Mouse (Mus musculus): ENCODE data around the gene Lpcat3. TPM values are rescaled to one million over a fixed set of nuclear protein-coding genes. Genes with fewer than 3 reads are reported as not detected.

Lpcat3 gene
- total and polyA plus RNA-seq, 2 experiments from 2014 or later, result 49.3 to 62.7 TPM

DNA sequence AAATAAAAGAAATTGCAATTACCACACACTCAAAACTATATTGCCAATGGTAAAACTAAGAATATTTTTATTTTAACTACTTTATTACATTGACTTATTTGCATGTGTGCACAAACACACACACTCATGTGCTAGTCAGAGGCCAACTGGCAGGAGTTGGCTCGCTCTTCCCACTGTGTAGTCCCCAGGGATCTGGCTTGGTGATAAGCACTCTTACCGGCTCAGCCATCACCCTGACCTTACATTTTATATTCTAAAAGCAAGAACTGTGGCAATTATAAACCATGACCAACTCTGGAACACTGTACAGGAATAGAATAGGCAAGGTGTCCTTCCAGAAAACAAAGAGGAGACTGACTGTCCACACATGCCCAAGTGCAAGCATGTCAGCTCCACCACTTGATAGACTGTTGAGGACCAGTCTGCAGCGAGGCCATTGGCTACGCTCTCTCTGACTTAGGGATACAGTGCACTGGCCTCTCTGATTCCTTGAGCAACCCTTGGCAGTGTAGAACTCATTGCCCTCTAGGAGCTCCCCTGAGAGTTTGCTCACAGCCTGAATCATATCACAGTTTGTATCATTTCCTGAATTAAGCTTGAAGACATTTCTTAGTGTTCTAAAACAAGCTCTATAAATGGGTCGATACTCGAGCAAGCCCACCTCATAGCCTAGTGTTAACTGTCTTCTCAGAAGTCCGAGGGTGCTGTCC lies 33.8 kb downstream of the Lpcat3 start:
- H3K4me1 ChIP-seq (ENCODE audit: control insufficient read depth, insufficient read depth), result peaks cover 21% of the 10 kb centered on the region
- H3K27me3 ChIP-seq (ENCODE audit: control insufficient read depth, insufficient read depth, low read length), result no peaks in the 10 kb centered on the region
- DNase-seq (ENCODE audit: low spot score) (no peak), ATAC-seq (ENCODE audit: insufficient read depth, low read depth) (no peak)
- H3K27ac ChIP-seq (ENCODE audit: low read depth), result no peak overlapping the region
- no peaks in the 10 kb centered on the region for H3K9me3 ChIP-seq (replicated peaks; ENCODE audit: control insufficient read depth, low read length)
- 76% methylated on average over 7 of the region's 7 CpGs for WGBS
- no peak overlapping the region for H3K4me2 ChIP-seq (ENCODE audit: low read depth, low read length)
- TF ChIP-seq EP300 (IDR thresholded peaks at IDR 0.05; ENCODE audit: low read depth) (no peak), CTCF (IDR thresholded peaks at IDR 0.05; ENCODE audit: low read depth) (no peak)
- peaks cover 27% of the 10 kb centered on the region; the same call in 1 of the 2 replicates for H3K36me3 ChIP-seq (replicated peaks; ENCODE audit: control insufficient read depth, insufficient read depth, low read length)
- H3K4me3 ChIP-seq (ENCODE audit: low read depth, low read length), result no peak overlapping the region
- H3K9ac ChIP-seq (replicated peaks; ENCODE audit: low read depth, low read length), result no peak overlapping the region

- TF ChIP-seq CTCF (IDR thresholded peaks at IDR 0.05; ENCODE audit: low read depth), result no peak
- no peak for TF ChIP-seq EP300 (IDR thresholded peaks at IDR 0.05; ENCODE audit: low read depth)
- Histone ChIP-seq H3K9me3 (replicated peaks; ENCODE audit: control insufficient read depth, low read length) (no peaks in the 10 kb centered on the region), H3K27me3 (ENCODE audit: control insufficient read depth, insufficient read depth, low read length) (no peaks in the 10 kb centered on the region), H3K4me1 (ENCODE audit: control insufficient read depth, insufficient read depth) (peaks cover 14% of the 10 kb centered on the region), H3K27ac (ENCODE audit: low read depth) (no peak overlapping the region), H3K4me2 (ENCODE audit: low read depth, low read length) (no peak overlapping the region), H3K9ac (replicated peaks; ENCODE audit: low read depth, low read length) (no peak overlapping the region), H3K4me3 (ENCODE audit: low read depth, low read length) (no peak overlapping the region), H3K36me3 (replicated peaks; ENCODE audit: control insufficient read depth, insufficient read depth, low read length) (peaks cover 49% of the 10 kb centered on the region)
- DNase-seq (ENCODE audit: low spot score), result no peak
- no peak for ATAC-seq (ENCODE audit: insufficient read depth, low read depth)
- WGBS, result 80% methylated on average over 6 of the region's 6 CpGs
These were observed 35.9 kb downstream of the Lpcat3 start for GRCm38 (mm10) chr6:124698751-124699150.

DNA sequence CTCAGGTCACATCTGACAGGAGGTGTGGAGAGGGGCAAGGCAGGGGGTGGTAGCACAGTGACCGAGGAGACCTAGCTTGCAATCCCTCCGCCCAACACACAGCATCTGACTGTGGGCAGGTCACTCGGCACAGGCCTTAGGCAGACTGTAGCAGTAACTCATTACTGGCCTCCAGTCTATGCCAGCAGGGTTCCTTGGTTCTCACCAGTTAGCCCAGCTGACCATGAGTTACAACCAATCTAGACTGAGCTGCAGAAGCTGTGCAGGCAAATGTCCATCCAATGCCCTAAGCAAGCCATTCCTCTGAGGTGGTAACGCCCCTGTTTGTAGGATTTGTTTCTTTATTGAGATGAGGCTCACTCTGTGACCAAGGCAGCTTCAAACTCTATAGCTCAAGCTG lies 36.5 kb downstream of the Lpcat3 start:
- H3K9me3 ChIP-seq (replicated peaks; ENCODE audit: control insufficient read depth, low read length), result no peaks in the 10 kb centered on the region
- 87% methylated on average over 4 of the region's 4 CpGs for WGBS

GRCm38 (mm10) chr6:124699962-124700610 lies 37.3 kb downstream of the Lpcat3 start:
- Histone ChIP-seq H3K27ac (ENCODE audit: low read depth) (peak overlapping the region; percentile 63), H3K4me3 (ENCODE audit: low read depth, low read length) (no peak overlapping the region), H3K27me3 (ENCODE audit: control insufficient read depth, insufficient read depth, low read length) (no peaks in the 10 kb centered on the region), H3K9me3 (replicated peaks; ENCODE audit: control insufficient read depth, low read length) (no peaks in the 10 kb centered on the region), H3K4me1 (ENCODE audit: control insufficient read depth, insufficient read depth) (peaks cover 5% of the 10 kb centered on the region; the same call in 1 of the 2 replicates), H3K36me3 (replicated peaks; ENCODE audit: control insufficient read depth, insufficient read depth, low read length) (peaks cover 62% of the 10 kb centered on the region), H3K4me2 (ENCODE audit: low read depth, low read length) (no peak overlapping the region), H3K9ac (replicated peaks; ENCODE audit: low read depth, low read length) (no peak overlapping the region)
- DNase-seq (ENCODE audit: low spot score) (no peak), ATAC-seq (ENCODE audit: insufficient read depth, low read depth) (peak; percentile 51)
- 63% methylated on average over 11 of the region's 11 CpGs for WGBS
- no peak for TF ChIP-seq EP300 (IDR thresholded peaks at IDR 0.05; ENCODE audit: low read depth)
- no peak for TF ChIP-seq CTCF (IDR thresholded peaks at IDR 0.05; ENCODE audit: low read depth)

More for the DNA sequence above, 36.5 kb downstream of the Lpcat3 start:
- Histone ChIP-seq H3K4me3 (ENCODE audit: low read depth, low read length) (no peak overlapping the region), H3K9ac (replicated peaks; ENCODE audit: low read depth, low read length) (no peak overlapping the region), H3K4me2 (ENCODE audit: low read depth, low read length) (no peak overlapping the region), H3K27me3 (ENCODE audit: control insufficient read depth, insufficient read depth, low read length) (no peaks in the 10 kb centered on the region), H3K36me3 (replicated peaks; ENCODE audit: control insufficient read depth, insufficient read depth, low read length) (peaks cover 55% of the 10 kb centered on the region), H3K27ac (ENCODE audit: low read depth) (0 out of 2 replicates have a peak overlapping the region, but pooled peaks have one; percentile 63), H3K4me1 (ENCODE audit: control insufficient read depth, insufficient read depth) (peaks cover 10% of the 10 kb centered on the region)
- ATAC-seq (ENCODE audit: insufficient read depth, low read depth), result no peak
- DNase-seq (ENCODE audit: low spot score), result no peak
- TF ChIP-seq EP300 (IDR thresholded peaks at IDR 0.05; ENCODE audit: low read depth) (no peak), CTCF (IDR thresholded peaks at IDR 0.05; ENCODE audit: low read depth) (no peak)

- Histone ChIP-seq H3K9me3 (replicated peaks; ENCODE audit: control insufficient read depth, low read length) (no peaks in the 10 kb centered on the region), H3K4me1 (ENCODE audit: control insufficient read depth, insufficient read depth) (peaks cover 5% of the 10 kb centered on the region; the same call in 1 of the 2 replicates), H3K36me3 (replicated peaks; ENCODE audit: control insufficient read depth, insufficient read depth, low read length) (peaks cover 71% of the 10 kb centered on the region), H3K9ac (replicated peaks; ENCODE audit: low read depth, low read length) (no peak overlapping the region), H3K27ac (ENCODE audit: low read depth) (no peak overlapping the region), H3K4me3 (ENCODE audit: low read depth, low read length) (no peak overlapping the region), H3K4me2 (ENCODE audit: low read depth, low read length) (no peak overlapping the region), H3K27me3 (ENCODE audit: control insufficient read depth, insufficient read depth, low read length) (no peaks in the 10 kb centered on the region)
- ATAC-seq (ENCODE audit: insufficient read depth, low read depth), result no peak
- TF ChIP-seq EP300 (IDR thresholded peaks at IDR 0.05; ENCODE audit: low read depth) (no peak), CTCF (IDR thresholded peaks at IDR 0.05; ENCODE audit: low read depth) (peak; percentile 39)
- DNase-seq (ENCODE audit: low spot score), result no peak
- WGBS, result 69% methylated on average over 8 of the region's 8 CpGs
These were observed 38.5 kb downstream of the Lpcat3 start for GRCm38 (mm10) chr6:124701338-124701737.
